Mouse (Mus musculus) lung, adult 2 months (tissue): ENCODE data around the gene Wnk2. TPM values are rescaled to one million over a fixed set of nuclear protein-coding genes. Genes with fewer than 3 reads are reported as not detected.

ENCODE experiments used
- DNase-seq: peaks from one replicate; pipeline ENCODE4 v3.0.0; 2022
- H3K4me1 ChIP-seq: fragments of 200-500 bp; 2 replicates; pipeline ENCODE4 v1.6.1; 2011; ENCODE audit warnings: low read length; ENCODE audit not compliant: control insufficient read depth, insufficient read depth
- H3K4me3 ChIP-seq: fragments of 200-500 bp; replicated peaks from 2 replicates; pipeline ENCODE3; 2011; ENCODE audit warnings: low read depth, mild to moderate bottlenecking, control low read depth, low read length; ENCODE audit errors: extremely low read depth
- CTCF ChIP-seq: fragments of 200-500 bp; IDR thresholded peaks from 2 replicates; pipeline ENCODE4 v1.5.1; 2011; ENCODE audit warnings: mild to moderate bottlenecking, low read length, control low read depth; ENCODE audit not compliant: insufficient read depth
- POLR2A ChIP-seq: fragments of 200-500 bp; IDR thresholded peaks from 2 replicates; pipeline ENCODE4 v1.6.1; 2011; ENCODE audit warnings: low read depth, mild to moderate bottlenecking, control low read depth, low read length, borderline replicate concordance; ENCODE audit errors: extremely low read depth
- WGBS: fragments of 180-500 bp; shearing (Covaris S2); methylation state at CpG from one replicate; pipeline ENCODE4 v1.1.7; 2018; 5-methylcytosine and 5-hydroxymethylcytosine counted together
- polyA plus RNA-seq: library from polyadenylated mRNA; depleted of rRNA; stranded (reverse); fragments of >200 nt; gene quantifications from 2 replicates; pipeline ENCODE4 v1.2.3, GENCODE M21; 2012

Wnk2 gene
- polyA plus RNA-seq, 1 experiment: 4.2 TPM

GRCm38 (mm10) chr13:49108119-49108846 lies 39.5 kb downstream of the Wnk2 start:
- H3K4me1 ChIP-seq: no peaks in the 10 kb centered on the region
- WGBS: 83% methylated on average over 8 of the region's 8 CpGs
- no peak for DNase-seq
- H3K4me3 ChIP-seq: no peak overlapping the region
- TF ChIP-seq CTCF (no peak), POLR2A (no peak)

GRCm38 (mm10) chr13:49103913-49104312 lies 43.9 kb downstream of the Wnk2 start:
- Histone ChIP-seq H3K4me1 (no peaks in the 10 kb centered on the region; the same call in 1 of the 2 replicates), H3K4me3 (no peak overlapping the region)
- TF ChIP-seq CTCF (no peak), POLR2A (no peak)
- no peak for DNase-seq
- 53% methylated on average over 1 of the region's 1 CpGs for WGBS

GRCm38 (mm10) chr13:49103235-49103634 lies 44.6 kb downstream of the Wnk2 start:
- WGBS: 69% methylated on average over 7 of the region's 7 CpGs

GRCm38 (mm10) chr13:49100417-49100816 lies 47.4 kb downstream of the Wnk2 start:
- 19% methylated on average over 1 of the region's 1 CpGs for WGBS
- peak; percentile 22 for DNase-seq
- Histone ChIP-seq H3K4me3 (no peak overlapping the region), H3K4me1 (no peaks in the 10 kb centered on the region; the same call in 1 of the 2 replicates)
- TF ChIP-seq POLR2A (no peak), CTCF (no peak)

More at GRCm38 (mm10) chr13:49103235-49103634, 44.6 kb downstream of the Wnk2 start:
- DNase-seq: no peak
- no peak overlapping the region for H3K4me3 ChIP-seq
- H3K4me1 ChIP-seq: no peaks in the 10 kb centered on the region; the same call in 1 of the 2 replicates
- TF ChIP-seq CTCF (no peak), POLR2A (no peak)

- no peak for DNase-seq
- WGBS: 85% methylated on average over 4 of the region's 4 CpGs
- Histone ChIP-seq H3K4me1 (no peaks in the 10 kb centered on the region; the same call in 1 of the 2 replicates), H3K4me3 (no peak overlapping the region)
- TF ChIP-seq POLR2A (no peak), CTCF (no peak)
Observed at GRCm38 (mm10) chr13:49096826-49097225, 51.0 kb downstream of the Wnk2 start.

GRCm38 (mm10) chr13:49094667-49095066 lies 53.1 kb downstream of the Wnk2 start:
- H3K4me1 ChIP-seq: no peaks in the 10 kb centered on the region
- TF ChIP-seq CTCF (no peak), POLR2A (no peak)
- 53% methylated on average over 6 of the region's 6 CpGs for whole genome bisulfite sequencing
- H3K4me3 ChIP-seq: no peak overlapping the region
- DNase-seq: no peak

- no peak for TF ChIP-seq CTCF
- Histone ChIP-seq H3K4me1 (no peaks in the 10 kb centered on the region), H3K4me3 (no peak overlapping the region)
- 55% methylated on average over 9 of the region's 9 CpGs for WGBS
- no peak for DNase-seq
Observed at GRCm38 (mm10) chr13:49093471-49093891, 54.3 kb downstream of the Wnk2 start.

GRCm38 (mm10) chr13:49092596-49092995 lies 55.2 kb downstream of the Wnk2 start:
- DNase-seq: no peak
- 84% methylated on average over 9 of the region's 9 CpGs for WGBS
- TF ChIP-seq CTCF: no peak
- TF ChIP-seq POLR2A: no peak
- H3K4me3 ChIP-seq: no peak overlapping the region
- H3K4me1 ChIP-seq: no peaks in the 10 kb centered on the region

- WGBS: 97% methylated on average over 1 of the region's 1 CpGs
- no peak for DNase-seq
- TF ChIP-seq POLR2A (no peak), CTCF (no peak)
- no peak overlapping the region for H3K4me3 ChIP-seq
- no peaks in the 10 kb centered on the region for H3K4me1 ChIP-seq
Observed at GRCm38 (mm10) chr13:49090176-49090575, 57.6 kb downstream of the Wnk2 start.

- no peaks in the 10 kb centered on the region for H3K4me1 ChIP-seq
- no peak overlapping the region for H3K4me3 ChIP-seq
- no peak for TF ChIP-seq POLR2A
- no peak for TF ChIP-seq CTCF
- 80% methylated on average over 6 of the region's 6 CpGs for WGBS
- DNase-seq: no peak
Observed at GRCm38 (mm10) chr13:49088874-49089273, 58.9 kb downstream of the Wnk2 start.
